Mouse (Mus musculus) spleen, adult 2 months (tissue): ENCODE measurements around the gene Olfr523. TPM values are rescaled to one million over a fixed set of nuclear protein-coding genes. Genes with fewer than 3 reads are reported as not detected.

Source experiments
- DNase-seq, 2 experiments: peaks; one replicate each; pipeline versions ENCODE4 v3.0.0 to v3.0.0-alpha.2; 2012 to 2021; ENCODE audit warnings: low spot score in 2 of 2, low read depth in 1 of 2
- H3K27ac ChIP-seq: fragments of 200-500 bp; 2 replicates; pipeline ENCODE4 v1.5.1; 2012; ENCODE audit warnings: low read length, inconsistent platforms; ENCODE audit not compliant: insufficient read depth
- H3K27me3 ChIP-seq: fragments of 200-500 bp; 2 replicates; pipeline ENCODE4 v1.6.1; 2012; ENCODE audit warnings: mild to moderate bottlenecking, moderate library complexity, low read length, inconsistent platforms; ENCODE audit not compliant: control insufficient read depth, insufficient read depth
- H3K36me3 ChIP-seq: fragments of 200-500 bp; 2 replicates; pipeline ENCODE4 v1.6.1; 2012; ENCODE audit warnings: mild to moderate bottlenecking, low read length, inconsistent platforms; ENCODE audit not compliant: control insufficient read depth, insufficient read depth
- H3K4me1 ChIP-seq: fragments of 200-500 bp; 2 replicates; pipeline ENCODE4 v1.6.1; 2011; ENCODE audit warnings: inconsistent platforms; ENCODE audit not compliant: control insufficient read depth, insufficient read depth, insufficient read length
- H3K4me3 ChIP-seq: fragments of 200-500 bp; 2 replicates; pipeline ENCODE4 v1.5.1; 2011; ENCODE audit warnings: mild to moderate bottlenecking, inconsistent platforms; ENCODE audit not compliant: insufficient read depth, insufficient read length; ENCODE audit errors: extremely low read depth
- CTCF ChIP-seq: fragments of 200-500 bp; IDR thresholded peaks from 2 replicates; pipeline ENCODE4 v1.5.1; 2011; ENCODE audit warnings: mild to moderate bottlenecking, inconsistent platforms; ENCODE audit not compliant: insufficient read depth, insufficient read length, insufficient replicate concordance; ENCODE audit errors: extremely low read depth
- POLR2A ChIP-seq: fragments of 200-500 bp; IDR thresholded peaks from 2 replicates; pipeline ENCODE4 v1.6.1; 2011; ENCODE audit warnings: low read depth, low read length, inconsistent platforms
- whole genome bisulfite sequencing: fragments of 180-500 bp; shearing (Covaris S2); methylation state at CpG from one replicate; pipeline ENCODE4 v1.1.7; 2018; 5-methylcytosine and 5-hydroxymethylcytosine counted together
- polyA plus RNA-seq: library from polyadenylated mRNA; depleted of rRNA; stranded (reverse); fragments of >200 nt; gene quantifications from 2 replicates; pipeline ENCODE4 v1.2.3, GENCODE M21; 2012

Olfr523 gene
- polyA plus RNA-seq, 1 experiment = 0.12 TPM

DNA sequence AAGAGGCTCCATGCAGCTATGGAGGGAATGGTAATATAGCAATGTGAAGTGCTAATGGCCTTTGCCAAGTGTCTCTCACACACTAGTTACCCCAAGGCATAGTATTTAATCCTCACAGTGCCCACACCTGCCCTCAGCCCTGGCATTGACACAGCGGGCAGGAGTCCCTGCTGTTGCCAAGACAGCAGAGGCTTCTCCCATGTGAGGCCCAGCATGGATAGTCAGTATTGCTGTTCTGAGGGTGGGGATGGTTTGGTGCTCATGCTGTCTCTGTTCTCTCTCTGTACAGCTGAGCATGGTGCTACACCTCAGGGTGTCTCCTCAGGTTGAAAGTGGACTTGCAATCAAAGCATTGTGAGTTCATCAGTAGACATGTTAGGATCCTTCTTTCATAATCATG lies 17.4 kb downstream of the Olfr523 start:
- 96% methylated on average over 1 of the region's 1 CpGs for WGBS
- Histone ChIP-seq H3K4me1 (no peaks in the 10 kb centered on the region), H3K27ac (no peak overlapping the region), H3K27me3 (no peaks in the 10 kb centered on the region), H3K4me3 (no peak overlapping the region), H3K36me3 (no peaks in the 10 kb centered on the region)
- DNase-seq = no peak
- TF ChIP-seq POLR2A (no peak), CTCF (no peak)

DNA sequence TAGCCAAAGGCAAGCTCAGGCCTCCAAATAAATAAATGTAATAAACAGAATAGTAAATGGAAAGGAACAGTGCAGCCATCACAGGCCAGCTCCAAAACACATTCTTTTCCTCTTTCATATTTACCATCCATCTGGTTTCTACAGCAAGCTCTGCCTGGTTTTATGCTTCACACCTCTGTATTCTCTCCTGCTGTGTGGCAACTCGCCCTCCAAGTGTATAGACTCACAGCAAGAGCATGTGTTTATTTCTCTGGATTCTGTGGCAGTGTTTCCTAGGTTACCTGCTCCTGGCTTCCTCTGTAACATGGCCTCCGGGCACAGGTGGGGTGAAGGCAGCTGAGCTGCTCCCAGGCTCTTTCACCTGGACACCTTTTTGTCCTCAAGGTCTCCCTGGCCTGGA lies 19.4 kb downstream of the Olfr523 start:
- DNase-seq = no peak

DNA sequence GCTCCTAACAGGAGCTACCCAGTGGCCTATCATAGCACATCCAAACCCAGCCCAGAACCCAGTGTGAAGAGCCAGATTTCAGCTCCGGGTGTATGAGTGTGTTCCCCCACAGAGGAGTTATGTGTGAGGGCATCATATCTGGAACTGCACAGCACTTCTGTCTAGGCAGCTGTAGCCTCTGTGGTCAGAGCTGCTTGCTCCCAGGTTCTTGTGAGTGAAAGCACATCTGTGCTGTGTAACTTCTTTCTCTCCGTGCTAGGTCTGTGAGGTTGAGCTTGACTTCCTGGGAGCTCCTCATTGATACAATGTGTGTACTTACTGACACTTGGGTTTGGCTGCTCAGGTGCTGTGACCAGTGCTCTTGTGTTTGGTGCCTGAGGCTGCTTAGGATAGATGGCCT lies 19.8 kb downstream of the Olfr523 start:
- TF ChIP-seq POLR2A (no peak), CTCF (no peak)
- H3K27ac ChIP-seq = peak overlapping the region; percentile 33
- H3K4me1 ChIP-seq = no peaks in the 10 kb centered on the region
- no peaks in the 10 kb centered on the region for H3K36me3 ChIP-seq
- no peak for DNase-seq
- no peak overlapping the region for H3K4me3 ChIP-seq
- no peaks in the 10 kb centered on the region for H3K27me3 ChIP-seq
- WGBS = 54% methylated on average over 2 of the region's 2 CpGs

More for the DNA sequence above, 19.4 kb downstream of the Olfr523 start:
- H3K27me3 ChIP-seq = no peaks in the 10 kb centered on the region
- H3K27ac ChIP-seq = peak overlapping the region; percentile 33; the same call in 1 of the 2 replicates
- H3K4me3 ChIP-seq = no peak overlapping the region
- 55% methylated on average over 2 of the region's 2 CpGs for WGBS
- no peak for TF ChIP-seq POLR2A
- no peak for TF ChIP-seq CTCF
- no peaks in the 10 kb centered on the region for H3K36me3 ChIP-seq
- H3K4me1 ChIP-seq = no peaks in the 10 kb centered on the region

DNA sequence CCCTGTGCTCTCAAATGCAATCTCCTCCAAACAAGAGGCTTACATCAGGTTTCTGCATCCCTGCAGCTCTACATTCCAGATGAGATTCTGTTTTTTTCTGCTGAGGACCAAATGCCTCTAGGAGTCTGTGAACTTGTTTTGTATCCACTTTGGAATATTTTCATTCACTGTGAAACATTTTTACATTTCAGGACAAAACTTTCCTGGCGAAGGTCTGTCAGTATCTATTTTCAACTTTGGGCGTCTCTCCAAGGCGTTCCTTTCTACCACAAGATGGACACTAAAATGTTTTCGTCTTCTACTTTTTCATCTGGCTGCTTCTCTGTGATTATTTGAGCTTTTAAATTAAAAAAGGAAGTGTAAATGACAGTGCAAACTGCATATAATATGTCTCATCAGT lies 21.0 kb downstream of the Olfr523 start:
- TF ChIP-seq CTCF = no peak
- no peak for TF ChIP-seq POLR2A

DNA sequence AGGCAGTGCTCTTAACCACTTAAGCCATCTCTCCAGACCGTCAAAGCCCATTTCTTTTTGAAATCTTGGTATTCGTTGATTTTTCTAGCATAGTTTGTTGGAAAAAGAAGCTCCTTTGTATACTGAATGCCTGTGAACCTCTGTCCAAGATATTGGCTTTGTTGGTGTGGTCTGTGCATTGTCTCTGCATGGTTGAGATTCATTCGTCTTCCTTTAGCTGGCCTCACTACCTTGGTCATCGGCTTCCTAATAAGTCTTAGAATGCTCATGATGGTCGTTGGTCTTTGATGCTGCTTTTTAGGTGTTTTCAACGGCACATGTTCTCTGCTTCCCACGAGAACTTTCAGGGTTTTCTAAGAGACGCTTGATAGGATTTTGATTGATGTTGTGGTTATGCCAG lies 23.0 kb downstream of the Olfr523 start:
- DNase-seq = no peak
- Histone ChIP-seq H3K27me3 (no peaks in the 10 kb centered on the region), H3K27ac (no peak overlapping the region), H3K4me3 (no peak overlapping the region), H3K36me3 (no peaks in the 10 kb centered on the region), H3K4me1 (no peaks in the 10 kb centered on the region)
- 70% methylated on average over 8 of the region's 8 CpGs for WGBS
- TF ChIP-seq CTCF (no peak), POLR2A (no peak)

More for the DNA sequence above, 21.0 kb downstream of the Olfr523 start:
- DNase-seq = no peak
- no peaks in the 10 kb centered on the region for H3K36me3 ChIP-seq
- no peaks in the 10 kb centered on the region for H3K4me1 ChIP-seq
- H3K27ac ChIP-seq = no peak overlapping the region
- no peak overlapping the region for H3K4me3 ChIP-seq
- H3K27me3 ChIP-seq = no peaks in the 10 kb centered on the region
- 82% methylated on average over 4 of the region's 4 CpGs for WGBS

DNA sequence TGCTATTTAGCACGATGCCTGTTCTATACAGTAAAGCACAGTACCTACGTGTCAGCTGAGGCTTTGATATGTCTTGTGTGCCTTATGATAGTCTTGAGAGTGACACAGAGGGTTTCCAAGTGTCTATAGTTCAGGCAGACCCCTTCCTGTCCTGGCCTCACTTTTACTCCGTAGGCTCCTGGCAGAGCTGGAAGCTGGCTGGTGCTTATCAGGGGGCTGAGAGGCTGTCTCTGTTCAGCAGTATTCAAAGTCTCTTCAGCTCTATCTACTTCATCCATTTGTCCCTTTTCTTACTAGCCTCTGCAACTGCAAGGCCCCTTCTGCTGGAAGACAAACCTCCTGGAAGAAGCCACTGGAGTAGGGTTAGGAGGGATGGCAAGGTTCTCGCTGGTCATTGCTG lies 28.1 kb downstream of the Olfr523 start:
- Histone ChIP-seq H3K4me3 (no peak overlapping the region), H3K4me1 (peaks cover 4% of the 10 kb centered on the region; the same call in 1 of the 2 replicates), H3K36me3 (no peaks in the 10 kb centered on the region), H3K27ac (no peak overlapping the region), H3K27me3 (no peaks in the 10 kb centered on the region)
- 77% methylated on average over 4 of the region's 4 CpGs for WGBS
- TF ChIP-seq POLR2A = no peak
- TF ChIP-seq CTCF = no peak
- no peak for DNase-seq

DNA sequence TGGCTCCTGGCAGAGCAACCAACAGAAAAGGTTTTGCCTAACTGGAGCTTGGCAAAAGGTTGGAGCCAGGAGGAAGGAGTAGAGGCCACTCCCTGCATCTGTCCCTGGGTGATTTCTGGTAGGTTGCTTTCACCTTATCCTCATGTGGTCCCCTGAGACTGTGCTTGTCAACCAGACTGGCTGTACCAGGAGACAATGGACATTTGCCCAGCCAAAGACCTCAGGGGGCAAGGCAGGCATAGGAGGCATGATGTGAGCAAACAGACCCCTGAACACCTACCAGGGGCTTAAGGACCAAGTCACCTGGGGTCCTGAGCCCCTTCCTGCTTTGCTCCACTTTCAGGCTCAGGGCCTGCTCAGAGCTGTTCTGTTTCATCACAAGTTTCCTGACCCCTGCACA lies 32.8 kb downstream of the Olfr523 start, which contains the start of gene Olfr524:
Gene Olfr524 (minus strand): TSS at position 101 of the 400 bp plus-strand sequence.
- TF ChIP-seq POLR2A = no peak
- TF ChIP-seq CTCF = no peak
- no peaks in the 10 kb centered on the region for H3K27me3 ChIP-seq
- no peaks in the 10 kb centered on the region for H3K36me3 ChIP-seq
- peaks cover 8% of the 10 kb centered on the region for H3K4me1 ChIP-seq
- DNase-seq = no peak
- peak within 1 kb of the TSS; percentile 18; the same call in 1 of the 2 replicates for H3K27ac ChIP-seq
- H3K4me3 ChIP-seq = no peak within 1 kb of the TSS

- TF ChIP-seq POLR2A = no peak
- TF ChIP-seq CTCF = no peak
- no peaks in the 10 kb centered on the region for H3K36me3 ChIP-seq
- no peak for DNase-seq
- H3K27ac ChIP-seq = no peak overlapping the region
- no peak overlapping the region for H3K4me3 ChIP-seq
- WGBS = 53% methylated on average over 3 of the region's 3 CpGs
- no peaks in the 10 kb centered on the region for H3K27me3 ChIP-seq
- peaks cover 8% of the 10 kb centered on the region for H3K4me1 ChIP-seq
Measured at GRCm38 (mm10) chr7:140206904-140207303, 33.9 kb downstream of the Olfr523 start.
